Mouse (Mus musculus): ENCODE data around the gene Herc2. TPM values are rescaled to one million over a fixed set of nuclear protein-coding genes. Genes with fewer than 3 reads are reported as not detected.

Gene Herc2
- polyA plus RNA-seq, 1 experiment from 2014 or later: 22.3 TPM

GRCm38 (mm10) chr7:56089097-56089496, 39.1 kb downstream of the Herc2 start:
- no peak overlapping the region for H3K27ac ChIP-seq
- H3K27me3 ChIP-seq: no peaks in the 10 kb centered on the region
- H3K9ac ChIP-seq: no peak overlapping the region
- H3K4me3 ChIP-seq: no peak overlapping the region
- H3K4me2 ChIP-seq: no peak overlapping the region
- no peaks in the 10 kb centered on the region for H3K4me1 ChIP-seq
- peaks cover 47% of the 10 kb centered on the region for H3K36me3 ChIP-seq
- 60% methylated on average over 3 of the region's 3 CpGs for WGBS
- no peak for ATAC-seq (ENCODE audit: borderline replicate concordance, extremely low read depth, low FRiP score, low TSS enrichment)
- H3K9me3 ChIP-seq: no peaks in the 10 kb centered on the region

GRCm38 (mm10) chr7:56091445-56091844, 41.4 kb downstream of the Herc2 start:
- Histone ChIP-seq H3K4me1 (no peaks in the 10 kb centered on the region), H3K9ac (no peak overlapping the region), H3K36me3 (peaks cover 45% of the 10 kb centered on the region), H3K9me3 (no peaks in the 10 kb centered on the region), H3K27ac (no peak overlapping the region), H3K4me2 (no peak overlapping the region), H3K4me3 (no peak overlapping the region), H3K27me3 (no peaks in the 10 kb centered on the region)
- 94% methylated on average over 5 of the region's 5 CpGs for WGBS
- ATAC-seq (ENCODE audit: borderline replicate concordance, extremely low read depth, low FRiP score, low TSS enrichment): peak; percentile 23; the same call in 1 of the 2 replicates

- no peaks in the 10 kb centered on the region for H3K9me3 ChIP-seq
- 69% methylated on average over 5 of the region's 5 CpGs for WGBS
- H3K27ac ChIP-seq: no peak overlapping the region
- H3K9ac ChIP-seq: no peak overlapping the region
- no peaks in the 10 kb centered on the region for H3K27me3 ChIP-seq
- no peak overlapping the region for H3K4me2 ChIP-seq
- peaks cover 41% of the 10 kb centered on the region for H3K36me3 ChIP-seq
- ATAC-seq (ENCODE audit: borderline replicate concordance, extremely low read depth, low FRiP score, low TSS enrichment): no peak
- H3K4me1 ChIP-seq: no peaks in the 10 kb centered on the region
- H3K4me3 ChIP-seq: no peak overlapping the region
Observed at GRCm38 (mm10) chr7:56102293-56102847, 52.4 kb downstream of the Herc2 start.

- no peak overlapping the region for H3K27ac ChIP-seq
- H3K4me2 ChIP-seq: no peak overlapping the region
- H3K27me3 ChIP-seq: no peaks in the 10 kb centered on the region
- H3K9me3 ChIP-seq: no peaks in the 10 kb centered on the region
- no peak overlapping the region for H3K4me3 ChIP-seq
- H3K4me1 ChIP-seq: no peaks in the 10 kb centered on the region
- H3K9ac ChIP-seq: no peak overlapping the region
- peaks cover 31% of the 10 kb centered on the region for H3K36me3 ChIP-seq
- ATAC-seq (ENCODE audit: borderline replicate concordance, extremely low read depth, low FRiP score, low TSS enrichment): no peak
- WGBS: 86% methylated on average over 6 of the region's 6 CpGs
Observed at GRCm38 (mm10) chr7:56112999-56113398, 63.0 kb downstream of the Herc2 start.

- Histone ChIP-seq H3K4me1 (no peaks in the 10 kb centered on the region), H3K9me3 (no peaks in the 10 kb centered on the region), H3K4me2 (no peak overlapping the region), H3K27ac (no peak overlapping the region), H3K36me3 (peaks cover 22% of the 10 kb centered on the region), H3K4me3 (no peak overlapping the region), H3K9ac (no peak overlapping the region), H3K27me3 (no peaks in the 10 kb centered on the region)
- WGBS: 65% methylated on average over 1 of the region's 1 CpGs
- ATAC-seq (ENCODE audit: borderline replicate concordance, extremely low read depth, low FRiP score, low TSS enrichment): no peak
Observed at GRCm38 (mm10) chr7:56114148-56114547, 64.2 kb downstream of the Herc2 start.

- Histone ChIP-seq H3K27ac (no peak overlapping the region), H3K4me1 (no peaks in the 10 kb centered on the region), H3K4me3 (no peak overlapping the region), H3K36me3 (peaks cover 8% of the 10 kb centered on the region), H3K27me3 (no peaks in the 10 kb centered on the region), H3K9ac (no peak overlapping the region), H3K9me3 (no peaks in the 10 kb centered on the region), H3K4me2 (no peak overlapping the region)
- no peak for ATAC-seq (ENCODE audit: borderline replicate concordance, extremely low read depth, low FRiP score, low TSS enrichment)
- 82% methylated on average over 7 of the region's 7 CpGs for WGBS
Observed at GRCm38 (mm10) chr7:56120968-56121367, 71.0 kb downstream of the Herc2 start.

- Histone ChIP-seq H3K4me3 (no peak overlapping the region), H3K9me3 (no peaks in the 10 kb centered on the region), H3K4me1 (no peaks in the 10 kb centered on the region), H3K27ac (no peak overlapping the region), H3K27me3 (no peaks in the 10 kb centered on the region), H3K36me3 (peaks cover 8% of the 10 kb centered on the region), H3K9ac (no peak overlapping the region), H3K4me2 (no peak overlapping the region)
- no peak for ATAC-seq (ENCODE audit: borderline replicate concordance, extremely low read depth, low FRiP score, low TSS enrichment)
- WGBS: 94% methylated on average over 5 of the region's 5 CpGs
Observed at GRCm38 (mm10) chr7:56121425-56121824, 71.4 kb downstream of the Herc2 start.

- H3K27me3 ChIP-seq: no peaks in the 10 kb centered on the region
- H3K36me3 ChIP-seq: peaks cover 22% of the 10 kb centered on the region
- H3K9me3 ChIP-seq: no peaks in the 10 kb centered on the region
- 94% methylated on average over 3 of the region's 3 CpGs for WGBS
- no peak overlapping the region for H3K4me2 ChIP-seq
- H3K9ac ChIP-seq: no peak overlapping the region
- H3K27ac ChIP-seq: no peak overlapping the region
- H3K4me1 ChIP-seq: no peaks in the 10 kb centered on the region
- no peak for ATAC-seq (ENCODE audit: borderline replicate concordance, extremely low read depth, low FRiP score, low TSS enrichment)
- no peak overlapping the region for H3K4me3 ChIP-seq
Observed at GRCm38 (mm10) chr7:56128080-56128479, 78.1 kb downstream of the Herc2 start.

- no peak overlapping the region for H3K9ac ChIP-seq
- H3K36me3 ChIP-seq: peaks cover 34% of the 10 kb centered on the region
- WGBS: 88% methylated on average over 3 of the region's 3 CpGs
- H3K27ac ChIP-seq: no peak overlapping the region
- no peak overlapping the region for H3K4me2 ChIP-seq
- H3K4me1 ChIP-seq: no peaks in the 10 kb centered on the region
- H3K27me3 ChIP-seq: no peaks in the 10 kb centered on the region
- no peak for ATAC-seq (ENCODE audit: borderline replicate concordance, extremely low read depth, low FRiP score, low TSS enrichment)
- H3K9me3 ChIP-seq: no peaks in the 10 kb centered on the region
- H3K4me3 ChIP-seq: no peak overlapping the region
Observed at GRCm38 (mm10) chr7:56129577-56129976, 79.6 kb downstream of the Herc2 start.

GRCm38 (mm10) chr7:56131548-56131947, 81.6 kb downstream of the Herc2 start:
- 70% methylated on average over 6 of the region's 6 CpGs for WGBS

GRCm38 (mm10) chr7:56138706-56139105, 88.7 kb downstream of the Herc2 start:
- H3K4me3 ChIP-seq: no peak overlapping the region
- no peak overlapping the region for H3K9ac ChIP-seq
- no peaks in the 10 kb centered on the region for H3K9me3 ChIP-seq
- 91% methylated on average over 7 of the region's 7 CpGs for WGBS
- no peak overlapping the region for H3K4me2 ChIP-seq
- ATAC-seq (ENCODE audit: borderline replicate concordance, extremely low read depth, low FRiP score, low TSS enrichment): no peak
- H3K36me3 ChIP-seq: peaks cover 28% of the 10 kb centered on the region
- H3K27ac ChIP-seq: no peak overlapping the region
- no peaks in the 10 kb centered on the region for H3K4me1 ChIP-seq
- H3K27me3 ChIP-seq: no peaks in the 10 kb centered on the region

More at GRCm38 (mm10) chr7:56131548-56131947, 81.6 kb downstream of the Herc2 start:
- Histone ChIP-seq H3K27ac (no peak overlapping the region), H3K36me3 (peaks cover 46% of the 10 kb centered on the region), H3K4me2 (no peak overlapping the region), H3K9ac (no peak overlapping the region), H3K27me3 (no peaks in the 10 kb centered on the region), H3K4me3 (no peak overlapping the region), H3K4me1 (no peaks in the 10 kb centered on the region), H3K9me3 (no peaks in the 10 kb centered on the region)
- no peak for ATAC-seq (ENCODE audit: borderline replicate concordance, extremely low read depth, low FRiP score, low TSS enrichment)

GRCm38 (mm10) chr7:56146424-56146823, 96.4 kb downstream of the Herc2 start:
- H3K9me3 ChIP-seq: no peaks in the 10 kb centered on the region
- WGBS: 96% methylated on average over 3 of the region's 3 CpGs
- H3K36me3 ChIP-seq: peaks cover 40% of the 10 kb centered on the region

GRCm38 (mm10) chr7:56148925-56149324, 98.9 kb downstream of the Herc2 start:
- Histone ChIP-seq H3K4me3 (no peak overlapping the region), H3K27me3 (no peaks in the 10 kb centered on the region), H3K9me3 (no peaks in the 10 kb centered on the region), H3K4me1 (no peaks in the 10 kb centered on the region), H3K9ac (no peak overlapping the region), H3K36me3 (peaks cover 58% of the 10 kb centered on the region), H3K27ac (no peak overlapping the region), H3K4me2 (no peak overlapping the region)
- 84% methylated on average over 7 of the region's 7 CpGs for WGBS
- ATAC-seq (ENCODE audit: borderline replicate concordance, extremely low read depth, low FRiP score, low TSS enrichment): no peak

More at GRCm38 (mm10) chr7:56146424-56146823, 96.4 kb downstream of the Herc2 start:
- H3K27ac ChIP-seq: no peak overlapping the region
- H3K9ac ChIP-seq: no peak overlapping the region
- H3K4me2 ChIP-seq: no peak overlapping the region
- ATAC-seq (ENCODE audit: borderline replicate concordance, extremely low read depth, low FRiP score, low TSS enrichment): no peak
- H3K4me3 ChIP-seq: no peak overlapping the region
- no peaks in the 10 kb centered on the region for H3K4me1 ChIP-seq
- no peaks in the 10 kb centered on the region for H3K27me3 ChIP-seq

Data from lung, embryonic 15.5 days (tissue).